Mouse (Mus musculus) MEL (cell line): ENCODE measurements at regions not wholly inside any gene's neighbourhood (a gene's known extent, or its start where the extent isn't known, plus 50 kb on each side); places are given as distances from the start of the nearest gene placed in this dataset.

Experiments
- DNase-seq: peaks from one replicate; pipeline ENCODE4 v3.0.0; 2011; ENCODE audit warnings: low read depth, low spot score
- H3K27ac ChIP-seq: 2 replicates; pipeline ENCODE4 v1.5.1; 2012; ENCODE audit warnings: low read depth, mild to moderate bottlenecking, control low read depth, low read length, moderate library complexity; ENCODE audit not compliant: control insufficient read depth
- H3K27me3 ChIP-seq, 2 experiments: fragments of 150-350 bp in 1 of 2; sonication (generic) in 1 of 2; 2 replicates each; pipeline ENCODE4 v1.6.1; 2012; ENCODE audit warnings: low read length in 2 of 2, mild to moderate bottlenecking in 2 of 2, improper control_type of control experiment in 1 of 2, moderate library complexity in 1 of 2; ENCODE audit not compliant: insufficient read depth in 2 of 2, control insufficient read depth in 1 of 2
- H3K36me3 ChIP-seq, 2 experiments: 2 replicates each; pipeline ENCODE4 v1.6.1; 2012 to 2014; ENCODE audit warnings: low read length in 2 of 2, improper control_type of control experiment in 1 of 2, inconsistent platforms in 1 of 2, mild to moderate bottlenecking in 1 of 2; ENCODE audit not compliant: insufficient read depth in 2 of 2, control insufficient read depth in 1 of 2
- H3K4me1 ChIP-seq, 2 experiments: fragments of 150-350 bp in 1 of 2; sonication (generic) in 1 of 2; 2 replicates each; pipeline ENCODE4 v1.6.1; 2012; ENCODE audit warnings: low read length in 2 of 2, improper control_type of control experiment in 1 of 2, mild to moderate bottlenecking in 1 of 2; ENCODE audit not compliant: insufficient read depth in 2 of 2, control insufficient read depth in 1 of 2
- H3K4me3 ChIP-seq, 2 experiments: fragments of 150-350 bp in 1 of 2; sonication (generic) in 1 of 2; 2 replicates each; pipeline ENCODE4 v1.5.1; 2012; ENCODE audit warnings: low read depth in 2 of 2, low read length in 2 of 2, mild to moderate bottlenecking in 2 of 2, moderate library complexity in 2 of 2, control low read depth in 1 of 2, improper control_type of control experiment in 1 of 2; ENCODE audit not compliant: control insufficient read depth in 1 of 2, insufficient read depth in 1 of 2
- H3K79me2 ChIP-seq: 2 replicates; pipeline ENCODE4 v1.6.1; 2012; ENCODE audit warnings: mild to moderate bottlenecking, low read length, moderate library complexity; ENCODE audit not compliant: control insufficient read depth, poor library complexity, insufficient read depth
- H3K9ac ChIP-seq: 2 replicates; pipeline ENCODE4 v1.6.1; 2012; ENCODE audit warnings: low read depth, mild to moderate bottlenecking, control low read depth, low read length, moderate library complexity; ENCODE audit not compliant: control insufficient read depth, poor library complexity, severe bottlenecking
- H3K9me3 ChIP-seq: fragments of 150-350 bp; sonication (generic); replicated peaks from 2 replicates; pipeline ENCODE4 v1.6.1; 2012; ENCODE audit warnings: mild to moderate bottlenecking, low read length, improper control_type of control experiment, moderate library complexity; ENCODE audit not compliant: insufficient read depth
- CHD1 ChIP-seq: IDR thresholded peaks from 2 replicates; pipeline ENCODE4 v1.6.1; 2012; ENCODE audit warnings: low read depth, mild to moderate bottlenecking, inconsistent platforms, low read length, improper control_type of control experiment
- E2F4 ChIP-seq: IDR thresholded peaks from 2 replicates; pipeline ENCODE4 v1.6.1; 2011; ENCODE audit warnings: low read depth, low read length, improper control_type of control experiment, borderline replicate concordance
- EP300 ChIP-seq, 2 experiments: IDR thresholded peaks; 2 replicates each; pipeline ENCODE4 v1.6.1; 2011; ENCODE audit warnings: improper control_type of control experiment in 2 of 2, low read length in 2 of 2, low read depth in 1 of 2, mild to moderate bottlenecking in 1 of 2
- MAZ ChIP-seq: IDR thresholded peaks from 2 replicates; pipeline ENCODE4 v1.6.1; 2012; ENCODE audit warnings: low read depth, mild to moderate bottlenecking, inconsistent platforms, low read length, improper control_type of control experiment
- MXI1 ChIP-seq: IDR thresholded peaks from 2 replicates; pipeline ENCODE4 v1.6.1; 2011; ENCODE audit warnings: mild to moderate bottlenecking, low read depth, low read length, improper control_type of control experiment
- MYB ChIP-seq: IDR thresholded peaks from 2 replicates; pipeline ENCODE4 v1.6.1; 2011; ENCODE audit warnings: mild to moderate bottlenecking, low read depth, low read length, improper control_type of control experiment
- MYC ChIP-seq: IDR thresholded peaks from 2 replicates; pipeline ENCODE4 v1.6.1; 2011; ENCODE audit warnings: low read depth, mild to moderate bottlenecking, low read length, improper control_type of control experiment, moderate library complexity
- NELFE ChIP-seq: IDR thresholded peaks from 2 replicates; pipeline ENCODE4 v1.6.1; 2011; ENCODE audit warnings: low read depth, low read length, improper control_type of control experiment
- POLR2AphosphoS2 ChIP-seq: IDR thresholded peaks from 2 replicates; pipeline ENCODE4 v1.6.1; 2011; ENCODE audit warnings: low read length, improper control_type of control experiment
- POLR2AphosphoS5 ChIP-seq: IDR thresholded peaks from 2 replicates; pipeline ENCODE4 v1.6.1; 2012; ENCODE audit warnings: low read depth, borderline replicate concordance, mild to moderate bottlenecking, inconsistent platforms, low read length, moderate library complexity, mixed read lengths
- RCOR1 ChIP-seq: IDR thresholded peaks from 2 replicates; pipeline ENCODE4 v1.6.1; 2012; ENCODE audit warnings: low read depth, mild to moderate bottlenecking, inconsistent platforms, low read length, improper control_type of control experiment
- SIN3A ChIP-seq: IDR thresholded peaks from 2 replicates; pipeline ENCODE4 v1.6.1; 2012; ENCODE audit warnings: low read length, improper control_type of control experiment, inconsistent platforms
- TCF12 ChIP-seq: IDR thresholded peaks from 2 replicates; pipeline ENCODE4 v1.6.1; 2014; ENCODE audit warnings: low read depth, mild to moderate bottlenecking, inconsistent platforms, low read length, improper control_type of control experiment, moderate library complexity
- UBTF ChIP-seq: IDR thresholded peaks from 2 replicates; pipeline ENCODE4 v1.6.1; 2012; ENCODE audit warnings: low read depth, mild to moderate bottlenecking, inconsistent platforms, low read length, improper control_type of control experiment, moderate library complexity, borderline replicate concordance; ENCODE audit not compliant: insufficient read depth
- USF1 ChIP-seq: IDR thresholded peaks from 2 replicates; pipeline ENCODE4 v1.6.1; 2014; ENCODE audit warnings: low read depth, mild to moderate bottlenecking, inconsistent platforms, low read length, improper control_type of control experiment, moderate library complexity
- USF2 ChIP-seq, 2 experiments: IDR thresholded peaks; 2 replicates each; pipeline ENCODE4 v1.6.1; 2011 to 2012; ENCODE audit warnings: improper control_type of control experiment in 2 of 2, low read length in 2 of 2, borderline replicate concordance in 1 of 2, inconsistent platforms in 1 of 2, low read depth in 1 of 2, mild to moderate bottlenecking in 1 of 2; ENCODE audit not compliant: insufficient read depth in 1 of 2
- ZKSCAN1 ChIP-seq: IDR thresholded peaks from 2 replicates; pipeline ENCODE4 v1.6.1; 2012; ENCODE audit warnings: low read depth, mild to moderate bottlenecking, inconsistent platforms, low read length, improper control_type of control experiment, moderate library complexity

DNA sequence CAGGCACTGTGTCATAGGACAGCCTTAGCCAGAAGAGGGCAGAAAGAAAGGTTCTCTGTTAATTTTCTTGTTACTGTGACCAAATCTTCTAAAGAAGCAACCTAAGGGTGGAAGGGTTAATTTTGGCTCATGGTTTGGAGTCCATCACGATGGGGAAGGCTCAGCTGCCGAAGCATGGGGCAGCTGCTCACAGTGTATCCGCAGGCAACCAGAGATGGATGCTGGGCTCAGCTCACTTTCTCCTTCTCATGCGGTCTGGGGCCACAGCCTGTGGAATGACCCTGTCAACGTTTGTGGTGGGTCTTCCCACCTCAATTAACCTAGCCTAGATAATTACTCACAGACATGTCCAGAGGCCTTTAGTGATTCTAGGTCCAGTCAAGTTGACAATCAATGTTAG, 160.2 kb upstream of the Topaz1 start:
- no peaks in the 10 kb centered on the region for H3K79me2 ChIP-seq
- no peak overlapping the region for H3K27ac ChIP-seq
- DNase-seq, result no peak
- TF ChIP-seq NELFE, result no peak
- no peak for TF ChIP-seq MYB
- TF ChIP-seq USF1, result no peak
- TF ChIP-seq MXI1, result no peak
- TF ChIP-seq EP300 (IDR thresholded peaks at IDR 0.05; ENCODE audit: low read depth in 1 of 2, low read length in 2 of 2), result no peak
- TF ChIP-seq TCF12, result no peak
- TF ChIP-seq, all 39 proteins: peak for 0
- no peaks in the 10 kb centered on the region for H3K27me3 ChIP-seq
- H3K4me3 ChIP-seq, result no peak overlapping the region
- H3K9me3 ChIP-seq, result no peaks in the 10 kb centered on the region
- no peaks in the 10 kb centered on the region for H3K4me1 ChIP-seq
- H3K9ac ChIP-seq, result no peak overlapping the region
- H3K36me3 ChIP-seq, result no peaks in the 10 kb centered on the region

DNA sequence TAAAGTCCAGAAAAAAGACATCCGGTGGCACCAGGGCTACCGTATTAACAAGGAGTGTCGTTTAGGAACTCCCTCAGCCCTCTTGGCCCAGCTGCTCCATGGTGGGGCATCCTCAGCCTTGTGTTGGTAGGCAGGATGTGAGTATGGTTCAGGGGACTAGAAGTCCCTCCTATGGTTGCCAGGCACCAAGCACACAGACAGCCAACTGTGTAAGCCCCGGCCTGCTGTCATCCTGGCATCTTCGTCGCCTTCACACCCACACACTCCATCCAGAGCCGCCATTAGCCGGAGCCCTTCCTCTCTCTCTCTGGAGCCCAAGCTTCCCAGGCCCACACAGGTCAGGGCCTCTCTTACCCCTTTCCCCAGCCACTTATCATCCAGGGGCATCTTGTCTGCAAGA, 158.9 kb upstream of the Topaz1 start:
- Histone ChIP-seq H3K27me3 (no peaks in the 10 kb centered on the region), H3K9ac (no peak overlapping the region), H3K4me3 (no peak overlapping the region), H3K79me2 (no peaks in the 10 kb centered on the region), H3K4me1 (no peaks in the 10 kb centered on the region), H3K36me3 (no peaks in the 10 kb centered on the region), H3K9me3 (no peaks in the 10 kb centered on the region), H3K27ac (no peak overlapping the region)
- TF ChIP-seq POLR2AphosphoS5 (no peak), RCOR1 (no peak), E2F4 (no peak), MYC (no peak), USF2 (IDR thresholded peaks at IDR 0.05; ENCODE audit: borderline replicate concordance in 1 of 2, insufficient read depth in 1 of 2, low read depth in 1 of 2, low read length in 2 of 2) (no peak), ZKSCAN1 (no peak), CHD1 (no peak), SIN3A (no peak), MAZ (no peak), POLR2AphosphoS2 (no peak), UBTF (no peak)
- DNase-seq, result no peak
